Mouse (Mus musculus) mouse trophoblast stem cell (cell line): ENCODE measurements around the gene Ccl25.
"Not testable (repeated sequence)": the region's sequence is repeated elsewhere in the genome, so short reads cannot be mapped to it uniquely, and the experiment has no call there.

ENCODE experiments used
- in situ Hi-C, 2 experiments: fragments of 300-500 bp; cut with MseI, MboI; formaldehyde crosslinking; loops; 2 replicates in 1 of 2; 3 replicates in 1 of 2; pipeline ENCODE4 v1.15.1; 2025

Ccl25 gene

GRCm38 (mm10) chr8:4335678-4336077 is 10.7 kb downstream of the Ccl25 start:
- in situ Hi-C loops, result no loop called here

- in situ Hi-C loops, result no loop called here
Measured at GRCm38 (mm10) chr8:4340207-4340606, 15.2 kb downstream of the Ccl25 start.

GRCm38 (mm10) chr8:4347661-4348060 is 22.7 kb downstream of the Ccl25 start:
- in situ Hi-C loops, result no loop called here

GRCm38 (mm10) chr8:4348275-4348674 is 23.3 kb downstream of the Ccl25 start:
- in situ Hi-C loops, result no loop called here

- in situ Hi-C loops, result no loop called here
Measured at GRCm38 (mm10) chr8:4349335-4349734, 24.3 kb downstream of the Ccl25 start.

GRCm38 (mm10) chr8:4350618-4351017 is 25.6 kb downstream of the Ccl25 start:
- in situ Hi-C loops, result no loop called here

GRCm38 (mm10) chr8:4352562-4352961 is 27.6 kb downstream of the Ccl25 start:
- in situ Hi-C loops, result not testable (repeated sequence)

- in situ Hi-C loops, result no loop called here
Measured at GRCm38 (mm10) chr8:4353741-4354140, 28.7 kb downstream of the Ccl25 start.

GRCm38 (mm10) chr8:4354516-4354915 is 29.5 kb downstream of the Ccl25 start:
- in situ Hi-C loops, result no loop called here

GRCm38 (mm10) chr8:4355455-4355854 is 30.4 kb downstream of the Ccl25 start:
- in situ Hi-C loops, result no loop called here

GRCm38 (mm10) chr8:4359362-4359761 is 34.4 kb downstream of the Ccl25 start:
- in situ Hi-C loops, result no loop called here

GRCm38 (mm10) chr8:4360922-4361321 is 35.9 kb downstream of the Ccl25 start:
- in situ Hi-C loops, result no loop called here

- in situ Hi-C loops, result no loop called here
Measured at GRCm38 (mm10) chr8:4366189-4366588, 41.2 kb downstream of the Ccl25 start.

- in situ Hi-C loops, result no loop called here
Measured at GRCm38 (mm10) chr8:4367808-4368207, 42.8 kb downstream of the Ccl25 start.

GRCm38 (mm10) chr8:4368470-4368869 is 43.5 kb downstream of the Ccl25 start:
- in situ Hi-C loops, result no loop called here

- in situ Hi-C loops, result no loop called here
Measured at GRCm38 (mm10) chr8:4370078-4370477, 45.1 kb downstream of the Ccl25 start.

- in situ Hi-C loops, result no loop called here
Measured at GRCm38 (mm10) chr8:4372657-4373056, 47.6 kb downstream of the Ccl25 start.

- in situ Hi-C loops, result no loop called here
Measured at GRCm38 (mm10) chr8:4401442-4401841, 76.4 kb downstream of the Ccl25 start.

GRCm38 (mm10) chr8:4403960-4404879 is 79.2 kb downstream of the Ccl25 start:
- in situ Hi-C loops, result no loop called here

- in situ Hi-C loops, result no loop called here
Measured at GRCm38 (mm10) chr8:4404880-4405261, 79.9 kb downstream of the Ccl25 start.

GRCm38 (mm10) chr8:4408425-4408824 is 83.4 kb downstream of the Ccl25 start:
- in situ Hi-C loops, result not testable (repeated sequence)
